Mouse (Mus musculus): ENCODE data around the gene Pdcd5.

DNA sequence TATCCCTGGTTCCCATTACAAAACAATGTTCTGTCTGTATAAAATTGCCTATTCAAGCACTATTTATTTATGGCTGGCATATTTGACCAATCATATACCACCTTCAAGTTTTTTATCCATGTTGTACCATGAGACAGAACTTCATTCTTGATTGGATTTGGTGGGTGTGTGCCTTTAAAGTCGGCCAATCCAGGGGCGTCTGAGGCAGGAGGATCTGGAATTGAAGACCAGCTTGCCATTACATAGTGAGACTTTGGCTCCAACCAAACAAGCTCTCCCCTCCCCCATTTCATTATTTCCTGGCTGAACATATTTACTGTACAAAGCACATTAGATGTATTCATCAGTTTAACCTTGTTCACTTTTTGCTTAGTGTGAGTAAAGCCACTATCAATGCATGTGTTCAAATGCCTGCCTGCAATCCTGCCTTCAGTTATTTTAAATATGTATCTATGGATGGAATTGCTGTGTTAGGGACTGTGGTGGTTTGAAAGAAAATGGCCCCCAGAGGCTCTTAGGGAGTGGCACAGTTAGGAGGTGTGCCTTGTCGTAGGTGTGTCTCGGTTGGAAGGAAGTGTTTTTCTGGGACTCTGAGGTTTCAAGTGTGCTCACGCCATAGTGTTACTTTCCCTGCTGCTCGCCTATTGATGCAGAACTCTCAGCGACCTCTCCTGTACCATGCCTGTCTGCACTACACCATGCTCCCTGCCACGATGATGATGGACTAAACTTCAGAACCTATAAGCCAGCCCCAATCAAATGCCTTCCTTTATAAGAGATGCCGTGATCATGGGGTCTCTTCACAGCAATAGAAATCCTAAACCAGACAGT is 1.1 kb upstream of the Pdcd5 start:
- no peak for TF ChIP-seq CTCF (IDR thresholded peaks at IDR 0.05; ENCODE audit: borderline replicate concordance, control insufficient read depth, extremely low read depth, insufficient read depth, low read length, poor library complexity)
- no peak for TF ChIP-seq POLR2A (IDR thresholded peaks at IDR 0.05; ENCODE audit: control insufficient read depth, extremely low read depth, insufficient read depth, low read length, poor library complexity)

Measured in thymus, adult 2 months (tissue).